Mouse (Mus musculus): ENCODE results near the gene Chic1. TPM values are rescaled to one million over a fixed set of nuclear protein-coding genes. Genes with fewer than 3 reads are reported as not detected.

Gene Chic1
- polyA plus RNA-seq (2015; fragmentation: Nextera tagmentation; extraction: Ambion mirVana) = 2.0 and 2.3 TPM in 2 replicates

- no peak for TF ChIP-seq CTCF (IDR thresholded peaks at IDR 0.05; ENCODE audit: low read depth)
- H3K27ac ChIP-seq (ENCODE audit: low read depth, low read length) = peak within 1 kb of the TSS; percentile 54
- H3K4me2 ChIP-seq (replicated peaks; ENCODE audit: low read depth) = peak within 1 kb of the TSS; percentile 70
- peak within 1 kb of the TSS; percentile 65 for H3K4me3 ChIP-seq (ENCODE audit: low read depth, low read length)
- 13% methylated on average over 34 of the region's 34 CpGs for WGBS
- H3K9ac ChIP-seq (ENCODE audit: low read depth, low read length) = peak within 1 kb of the TSS; percentile 54; the same call in 1 of the 2 replicates
- no peaks in the 10 kb centered on the region for H3K27me3 ChIP-seq (replicated peaks; ENCODE audit: control insufficient read depth, insufficient read depth, low read length)
- peak; percentile 57 for ATAC-seq
- no peaks in the 10 kb centered on the region for H3K36me3 ChIP-seq (ENCODE audit: control insufficient read depth, insufficient read depth)
- no peaks in the 10 kb centered on the region for H3K4me1 ChIP-seq (replicated peaks; ENCODE audit: control insufficient read depth, insufficient read depth, low read length)
- H3K9me3 ChIP-seq (ENCODE audit: control insufficient read depth) = no peaks in the 10 kb centered on the region
Observed at GRCm38 (mm10) chrX:103356287-103356686, at the start of gene Chic1. Chic1 (plus strand) TSS chrX:103356476.

- no peaks in the 10 kb centered on the region for H3K9me3 ChIP-seq (ENCODE audit: control insufficient read depth)
- H3K9ac ChIP-seq (ENCODE audit: low read depth, low read length) = no peak overlapping the region
- no peaks in the 10 kb centered on the region for H3K4me1 ChIP-seq (replicated peaks; ENCODE audit: control insufficient read depth, insufficient read depth, low read length)
- H3K36me3 ChIP-seq (ENCODE audit: control insufficient read depth, insufficient read depth) = no peaks in the 10 kb centered on the region
- H3K4me2 ChIP-seq (replicated peaks; ENCODE audit: low read depth) = no peak overlapping the region
- no peaks in the 10 kb centered on the region for H3K27me3 ChIP-seq (replicated peaks; ENCODE audit: control insufficient read depth, insufficient read depth, low read length)
- ATAC-seq = 0 out of 2 replicates have a peak, but pooled peaks have one; percentile 16
- 79% methylated on average over 1 of the region's 1 CpGs for WGBS
- H3K4me3 ChIP-seq (ENCODE audit: low read depth, low read length) = no peak overlapping the region
- H3K27ac ChIP-seq (ENCODE audit: low read depth, low read length) = no peak overlapping the region
- TF ChIP-seq CTCF (IDR thresholded peaks at IDR 0.05; ENCODE audit: low read depth) = no peak
Observed at GRCm38 (mm10) chrX:103308262-103308661, 48.0 kb upstream of the Chic1 start.

- no peak overlapping the region for H3K9ac ChIP-seq (ENCODE audit: low read depth, low read length)
- H3K27me3 ChIP-seq (replicated peaks; ENCODE audit: control insufficient read depth, insufficient read depth, low read length) = no peaks in the 10 kb centered on the region
- no peaks in the 10 kb centered on the region for H3K9me3 ChIP-seq (ENCODE audit: control insufficient read depth)
- H3K4me3 ChIP-seq (ENCODE audit: low read depth, low read length) = no peak overlapping the region
- H3K27ac ChIP-seq (ENCODE audit: low read depth, low read length) = no peak overlapping the region
- no peak for ATAC-seq
- no peak for TF ChIP-seq CTCF (IDR thresholded peaks at IDR 0.05; ENCODE audit: low read depth)
- H3K4me1 ChIP-seq (replicated peaks; ENCODE audit: control insufficient read depth, insufficient read depth, low read length) = no peaks in the 10 kb centered on the region
- H3K4me2 ChIP-seq (replicated peaks; ENCODE audit: low read depth) = no peak overlapping the region
- H3K36me3 ChIP-seq (ENCODE audit: control insufficient read depth, insufficient read depth) = no peaks in the 10 kb centered on the region
- WGBS = 89% methylated on average over 3 of the region's 3 CpGs
Observed at GRCm38 (mm10) chrX:103311723-103312122, 44.6 kb upstream of the Chic1 start.

GRCm38 (mm10) chrX:103314146-103314545, 42.1 kb upstream of the Chic1 start:
- 79% methylated on average over 6 of the region's 6 CpGs for WGBS
- H3K27ac ChIP-seq (ENCODE audit: low read depth, low read length) = no peak overlapping the region
- TF ChIP-seq CTCF (IDR thresholded peaks at IDR 0.05; ENCODE audit: low read depth) = no peak
- no peaks in the 10 kb centered on the region for H3K4me1 ChIP-seq (replicated peaks; ENCODE audit: control insufficient read depth, insufficient read depth, low read length)
- H3K36me3 ChIP-seq (ENCODE audit: control insufficient read depth, insufficient read depth) = no peaks in the 10 kb centered on the region
- no peak overlapping the region for H3K4me2 ChIP-seq (replicated peaks; ENCODE audit: low read depth)
- no peak overlapping the region for H3K4me3 ChIP-seq (ENCODE audit: low read depth, low read length)
- H3K9me3 ChIP-seq (ENCODE audit: control insufficient read depth) = no peaks in the 10 kb centered on the region
- H3K9ac ChIP-seq (ENCODE audit: low read depth, low read length) = no peak overlapping the region
- no peak for ATAC-seq
- H3K27me3 ChIP-seq (replicated peaks; ENCODE audit: control insufficient read depth, insufficient read depth, low read length) = no peaks in the 10 kb centered on the region

- no peak for TF ChIP-seq CTCF (IDR thresholded peaks at IDR 0.05; ENCODE audit: low read depth)
- 0 out of 2 replicates have a peak within 1 kb of the TSS, but pooled peaks have one; percentile 3 for H3K4me3 ChIP-seq (ENCODE audit: low read depth, low read length)
- ATAC-seq = no peak
Observed at GRCm38 (mm10) chrX:103321146-103321545, 35.1 kb upstream of the Chic1 start, which contains the start of gene Cdx4. Cdx4 (plus strand) TSS chrX:103321398.

GRCm38 (mm10) chrX:103325900-103326299, 30.4 kb upstream of the Chic1 start:
- Histone ChIP-seq H3K27me3 (replicated peaks; ENCODE audit: control insufficient read depth, insufficient read depth, low read length) (peaks cover 22% of the 10 kb centered on the region; the same call in 1 of the 2 replicates), H3K4me3 (ENCODE audit: low read depth, low read length) (no peak overlapping the region), H3K9me3 (ENCODE audit: control insufficient read depth) (no peaks in the 10 kb centered on the region), H3K4me2 (replicated peaks; ENCODE audit: low read depth) (no peak overlapping the region), H3K9ac (ENCODE audit: low read depth, low read length) (no peak overlapping the region), H3K27ac (ENCODE audit: low read depth, low read length) (no peak overlapping the region), H3K36me3 (ENCODE audit: control insufficient read depth, insufficient read depth) (no peaks in the 10 kb centered on the region), H3K4me1 (replicated peaks; ENCODE audit: control insufficient read depth, insufficient read depth, low read length) (no peaks in the 10 kb centered on the region)
- no peak for ATAC-seq
- WGBS = 38% methylated on average over 3 of the region's 3 CpGs
- no peak for TF ChIP-seq CTCF (IDR thresholded peaks at IDR 0.05; ENCODE audit: low read depth)

More at GRCm38 (mm10) chrX:103321146-103321545, 35.1 kb upstream of the Chic1 start, which contains the start of gene Cdx4:
- WGBS = 48% methylated on average over 13 of the region's 13 CpGs
- Histone ChIP-seq H3K36me3 (ENCODE audit: control insufficient read depth, insufficient read depth) (no peaks in the 10 kb centered on the region), H3K27me3 (replicated peaks; ENCODE audit: control insufficient read depth, insufficient read depth, low read length) (peaks cover 22% of the 10 kb centered on the region; the same call in 1 of the 2 replicates), H3K9me3 (ENCODE audit: control insufficient read depth) (no peaks in the 10 kb centered on the region), H3K27ac (ENCODE audit: low read depth, low read length) (no peak within 1 kb of the TSS), H3K4me1 (replicated peaks; ENCODE audit: control insufficient read depth, insufficient read depth, low read length) (no peaks in the 10 kb centered on the region), H3K4me2 (replicated peaks; ENCODE audit: low read depth) (no peak within 1 kb of the TSS), H3K9ac (ENCODE audit: low read depth, low read length) (no peak within 1 kb of the TSS)

Data from intestine, postnatal 0 days (tissue).